Mouse (Mus musculus) embryonic fibroblast, embryonic 13.5 days (primary cell): ENCODE measurements around the gene Dph7. TPM values are rescaled to one million over a fixed set of nuclear protein-coding genes. Genes with fewer than 3 reads are reported as not detected.
"Not testable (repeated sequence)": the region's sequence is repeated elsewhere in the genome, so short reads cannot be mapped to it uniquely, and the experiment has no call there.

Source experiments
- H3K27ac ChIP-seq: 2 replicates; pipeline ENCODE4 v1.5.1; 2012; ENCODE audit warnings: low read length, control low read depth, inconsistent platforms; ENCODE audit not compliant: insufficient read depth
- H3K4me1 ChIP-seq: 2 replicates; pipeline ENCODE4 v1.6.1; 2011; ENCODE audit warnings: low read length; ENCODE audit not compliant: control insufficient read depth, insufficient read depth
- H3K4me3 ChIP-seq: 2 replicates; pipeline ENCODE4 v1.5.1; 2011; ENCODE audit warnings: mild to moderate bottlenecking, control low read depth, low read length; ENCODE audit not compliant: insufficient read depth
- CTCF ChIP-seq: IDR thresholded peaks from 2 replicates; pipeline ENCODE4 v1.5.1; 2011; ENCODE audit warnings: mild to moderate bottlenecking, control low read depth, low read length, moderate library complexity, borderline replicate concordance; ENCODE audit not compliant: insufficient read depth
- POLR2A ChIP-seq: IDR thresholded peaks from 2 replicates; pipeline ENCODE4 v1.6.1; 2011; ENCODE audit warnings: low read depth, mild to moderate bottlenecking, control low read depth, low read length, moderate library complexity
- polyA plus RNA-seq: library from polyadenylated mRNA; stranded (reverse); fragments of >200 nt; gene quantifications from 2 replicates; pipeline ENCODE4 v1.2.4, GENCODE M21; 2011; ENCODE audit warnings: low read depth; ENCODE audit not compliant: missing spikeins, insufficient read length

Gene Dph7
- polyA plus RNA-seq, 1 experiment: 14.8 TPM

DNA sequence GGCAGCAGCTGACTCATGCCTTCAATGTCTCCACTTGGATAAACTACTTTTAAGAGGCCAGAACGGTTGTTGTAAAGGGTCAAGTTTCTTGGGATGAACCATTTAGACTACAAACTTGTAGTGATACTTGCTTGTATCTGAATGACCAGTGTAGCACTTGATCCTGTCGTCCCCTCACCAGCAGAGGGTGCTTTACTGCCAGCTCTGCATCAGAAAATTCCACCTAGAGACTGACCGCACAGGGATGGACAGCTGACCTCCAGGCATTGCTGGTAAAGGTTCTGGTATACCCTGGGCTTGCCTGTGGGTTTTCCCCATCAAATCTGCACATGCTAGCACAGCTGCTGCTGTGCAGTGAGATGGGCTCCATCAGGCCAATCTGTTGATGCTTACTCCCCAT lies 1.3 kb upstream of the Dph7 start:
- no peak overlapping the region for H3K4me3 ChIP-seq
- no peak overlapping the region for H3K27ac ChIP-seq
- peak; percentile 65; the same call in 1 of the 2 replicates for TF ChIP-seq CTCF
- TF ChIP-seq POLR2A: no peak
- peaks cover 8% of the 10 kb centered on the region for H3K4me1 ChIP-seq

DNA sequence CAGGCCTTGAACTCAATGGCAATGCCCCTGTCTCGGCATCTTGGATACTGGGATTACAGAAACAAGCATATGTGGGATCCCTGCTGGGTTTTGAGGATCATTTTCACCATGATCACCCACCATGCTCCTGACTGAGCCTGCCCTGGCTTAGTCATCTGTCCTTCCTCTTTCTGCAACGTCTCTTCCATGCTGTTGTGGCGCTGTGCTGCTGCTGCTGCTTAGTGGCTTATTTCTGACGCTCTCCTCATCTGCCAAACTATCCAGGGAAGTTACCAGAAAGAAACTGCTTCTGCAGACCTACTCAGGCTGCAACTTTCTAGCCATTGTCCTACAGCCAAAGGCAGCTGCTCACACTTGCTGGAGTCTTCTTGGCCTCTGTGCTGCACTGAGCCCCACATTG lies 8.2 kb downstream of the Dph7 start:
- no peak overlapping the region for H3K27ac ChIP-seq
- H3K4me3 ChIP-seq: no peak overlapping the region
- peaks cover 3% of the 10 kb centered on the region; the same call in 1 of the 2 replicates for H3K4me1 ChIP-seq
- TF ChIP-seq CTCF (no peak), POLR2A (no peak)

DNA sequence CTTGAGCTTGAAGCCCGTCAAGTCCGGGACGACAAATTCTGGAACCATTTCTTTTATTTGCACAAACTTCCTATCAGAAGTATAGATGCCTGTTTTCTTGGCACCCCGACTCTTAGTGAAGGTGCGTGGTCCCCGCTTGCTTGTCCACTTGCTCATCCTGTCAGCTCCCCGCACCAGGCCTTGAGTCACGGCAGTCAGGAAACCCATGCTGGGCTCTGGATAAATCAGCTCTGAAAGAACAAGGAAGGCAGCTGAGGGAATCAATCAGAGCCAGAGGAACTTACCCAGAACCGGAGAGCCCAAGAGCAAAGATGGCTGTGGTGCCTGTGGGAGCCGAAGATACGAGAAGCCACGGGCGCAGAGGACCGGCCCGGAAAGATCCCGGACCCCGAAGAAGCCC lies 12.3 kb downstream of the Dph7 start:
- peak overlapping the region; percentile 22 for H3K27ac ChIP-seq
- H3K4me3 ChIP-seq: peak overlapping the region; percentile 86
- not testable (repeated sequence) for H3K4me1 ChIP-seq

GRCm38 (mm10) chr2:24974906-24975703 lies 12.9 kb downstream of the Dph7 start, which contains the start of gene Mrpl41:
Mrpl41 (minus strand) TSS chr2:24975098.
- peak within 1 kb of the TSS; percentile 22 for H3K27ac ChIP-seq
- peak within 1 kb of the TSS; percentile 86 for H3K4me3 ChIP-seq
- H3K4me1 ChIP-seq: peaks cover 6% of the 10 kb centered on the region; the same call in 1 of the 2 replicates
- TF ChIP-seq POLR2A (peak; percentile 94), CTCF (no peak)

- H3K4me1 ChIP-seq: peaks cover 6% of the 10 kb centered on the region; the same call in 1 of the 2 replicates
- no peak within 1 kb of the TSS; the same call in 1 of the 2 replicates for H3K27ac ChIP-seq
- TF ChIP-seq POLR2A (peak; percentile 65; the same call in 1 of the 2 replicates), CTCF (no peak)
- peak within 1 kb of the TSS; percentile 86 for H3K4me3 ChIP-seq
These were observed 13.6 kb downstream of the Dph7 start, which contains the start of gene Pnpla7 for GRCm38 (mm10) chr2:24975704-24976297. Pnpla7 (plus strand) TSS chr2:24976033.

GRCm38 (mm10) chr2:24976960-24977359 lies 14.8 kb downstream of the Dph7 start:
- Histone ChIP-seq H3K4me1 (peaks cover 6% of the 10 kb centered on the region; the same call in 1 of the 2 replicates), H3K4me3 (no peak overlapping the region)
- TF ChIP-seq POLR2A (no peak), CTCF (no peak)

GRCm38 (mm10) chr2:24987762-24988161 lies 25.6 kb downstream of the Dph7 start:
- TF ChIP-seq POLR2A: no peak
- no peak for TF ChIP-seq CTCF
- no peaks in the 10 kb centered on the region for H3K4me1 ChIP-seq
- H3K4me3 ChIP-seq: no peak overlapping the region
- no peak overlapping the region for H3K27ac ChIP-seq

More at GRCm38 (mm10) chr2:24976960-24977359, 14.8 kb downstream of the Dph7 start:
- no peak overlapping the region for H3K27ac ChIP-seq

GRCm38 (mm10) chr2:24995332-24995731 lies 33.1 kb downstream of the Dph7 start:
- Histone ChIP-seq H3K4me1 (no peaks in the 10 kb centered on the region), H3K27ac (no peak overlapping the region), H3K4me3 (no peak overlapping the region)
- TF ChIP-seq CTCF: no peak
- no peak for TF ChIP-seq POLR2A

- H3K4me1 ChIP-seq: no peaks in the 10 kb centered on the region
- H3K4me3 ChIP-seq: no peak overlapping the region
- H3K27ac ChIP-seq: no peak overlapping the region
- TF ChIP-seq CTCF: no peak
- TF ChIP-seq POLR2A: no peak
These were observed 34.3 kb downstream of the Dph7 start for GRCm38 (mm10) chr2:24996471-24996870.

GRCm38 (mm10) chr2:25000544-25001235 lies 38.5 kb downstream of the Dph7 start:
- no peak overlapping the region for H3K27ac ChIP-seq
- no peak overlapping the region for H3K4me3 ChIP-seq
- no peaks in the 10 kb centered on the region for H3K4me1 ChIP-seq
- TF ChIP-seq POLR2A (no peak), CTCF (peak; percentile 49; the same call in 1 of the 2 replicates)
